28 mouse cellular contexts compared by ENCODE assay signal in genomic region chr1:156589811-156590305, GRCm38 (mm10). TPM values are rescaled to one million over a fixed set of nuclear protein-coding genes. Genes with fewer than 3 reads are reported as not detected.
A peak's percentile ranks its signal among the peaks of the same experiment; 100 is the strongest.
DNase-seq lines count a peak whose midpoint lies in the region; ATAC-seq and TF ChIP-seq lines count a peak whose summit lies in the region.
"Had no signal": no experiment of that assay in that cellular context is flagged by ENCODE, and none has a peak within 500 bp of the region (broad histone marks: within the 10 kb centered on the region; RNA-seq: fewer than 3 reads in every experiment).

No protein-coding gene starts in this region.

- H3K9ac ChIP-seq in heart, embryonic 11.5 days (ENCODE audit: low read depth, low read length), result no peak overlapping the region
- H3K9ac ChIP-seq in lung, embryonic 16.5 days (ENCODE audit: low read length), result no peak overlapping the region
- H3K9ac ChIP-seq: embryonic facial prominence, embryonic 13.5 days; forebrain, embryonic 13.5 days; hindbrain, embryonic 12.5 days; hindbrain, embryonic 15.5 days had no signal

- TF ChIP-seq CTCF in embryonic fibroblast, embryonic 13.5 days (IDR thresholded peaks at IDR 0.05; ENCODE audit: borderline replicate concordance, insufficient read depth, low read length), result no peak

- no peak overlapping the region for H3K27ac ChIP-seq in heart, embryonic 11.5 days (ENCODE audit: low read depth, low read length)
- no peak overlapping the region for H3K27ac ChIP-seq in lung, embryonic 16.5 days (ENCODE audit: low read length)
- 0 out of 2 replicates have a peak overlapping the region, but pooled peaks have one; percentile 20 for H3K27ac ChIP-seq in embryonic fibroblast, embryonic 13.5 days (ENCODE audit: insufficient read depth, low read length)
- H3K27ac ChIP-seq: embryonic facial prominence, embryonic 10.5 days; embryonic facial prominence, embryonic 13.5 days; forebrain, embryonic 10.5 days; forebrain, embryonic 13.5 days; hindbrain, embryonic 12.5 days; hindbrain, embryonic 15.5 days had no signal

- no peak overlapping the region for H3K4me2 ChIP-seq in heart, embryonic 11.5 days
- no peak overlapping the region for H3K4me2 ChIP-seq in lung, embryonic 16.5 days (ENCODE audit: low read depth, low read length)
- H3K4me2 ChIP-seq: embryonic facial prominence, embryonic 13.5 days; forebrain, embryonic 13.5 days; hindbrain, embryonic 12.5 days; hindbrain, embryonic 15.5 days had no signal

- WGBS in heart, embryonic 11.5 days (ENCODE audit: insufficient replicate concordance), result 84% methylated on average over 3 of the region's 3 CpGs
- WGBS in lung, embryonic 16.5 days, result 39% methylated on average over 3 of the region's 3 CpGs

- no peak for ATAC-seq in heart, embryonic 11.5 days (replicated peaks; ENCODE audit: insufficient number of reproducible peaks, low FRiP score, low TSS enrichment)
- ATAC-seq in lung, embryonic 16.5 days (ENCODE audit: low read depth), result 0 out of 2 replicates have a peak, but pooled peaks have one; percentile 59
- ATAC-seq: forebrain, embryonic 13.5 days; forebrain, embryonic 16.5 days; intestine, postnatal 0 days had no signal

- intact Hi-C loops in heart, postnatal 14 days (cut with DNase I), result no loop called here
- intact Hi-C loops in heart, postnatal 25 days (cut with DNase I), result no loop called here

- no peaks in the 10 kb centered on the region for H3K27me3 ChIP-seq in heart, embryonic 11.5 days (ENCODE audit: control insufficient read depth, insufficient read depth, low read length)
- H3K27me3 ChIP-seq in lung, embryonic 16.5 days (ENCODE audit: control insufficient read depth, insufficient read depth, low read depth, low read length), result no peaks in the 10 kb centered on the region
- H3K27me3 ChIP-seq: CH12.LX; embryonic facial prominence, embryonic 13.5 days; forebrain, embryonic 13.5 days; hindbrain, embryonic 12.5 days; hindbrain, embryonic 15.5 days had no signal

- TF ChIP-seq POLR2A in embryonic fibroblast, embryonic 13.5 days (IDR thresholded peaks at IDR 0.05; ENCODE audit: low read depth, low read length), result no peak

- peak; percentile 64 for DNase-seq in heart, adult 11 months
- peak; percentile 7 to 15 for DNase-seq in heart, postnatal 14 days
- DNase-seq in heart, postnatal 25 days (ENCODE audit: low spot score), result no peak
- no peak for DNase-seq in lung, postnatal 25 days (ENCODE audit: low spot score)
- no peak for DNase-seq in yolk sac, embryonic 10.5 days (ENCODE audit: low spot score)
- DNase-seq: adrenal gland, adult 2 months; adrenal gland, postnatal 14 days; B cell, adult 2 months; cerebellum, adult 11 months; cerebellum, adult 2 months; cerebellum, adult 9-11 months; cerebellum, postnatal 36 days; embryo, embryonic 11 days; gastrocnemius, postnatal 10 days; gastrocnemius, postnatal 36 days had no signal

- no peaks in the 10 kb centered on the region for H3K36me3 ChIP-seq in heart, embryonic 11.5 days (ENCODE audit: control insufficient read depth, insufficient read depth, low read length)
- H3K36me3 ChIP-seq in lung, embryonic 16.5 days (ENCODE audit: control insufficient read depth, insufficient read depth, low read length), result no peaks in the 10 kb centered on the region
- H3K36me3 ChIP-seq: embryonic facial prominence, embryonic 13.5 days; hindbrain, embryonic 12.5 days; hindbrain, embryonic 15.5 days had no signal

- no peaks in the 10 kb centered on the region for H3K9me3 ChIP-seq in heart, embryonic 11.5 days (replicated peaks; ENCODE audit: control insufficient read depth, low read length)
- H3K9me3 ChIP-seq in lung, embryonic 16.5 days (ENCODE audit: control insufficient read depth, low read length), result no peaks in the 10 kb centered on the region
- H3K9me3 ChIP-seq: embryonic facial prominence, embryonic 10.5 days; embryonic facial prominence, embryonic 13.5 days; forebrain, embryonic 13.5 days; G1E; hindbrain, embryonic 12.5 days; hindbrain, embryonic 15.5 days had no signal

- no peak overlapping the region for H3K4me3 ChIP-seq in heart, embryonic 11.5 days (ENCODE audit: low read depth, low read length)
- no peak overlapping the region for H3K4me3 ChIP-seq in lung, embryonic 16.5 days (ENCODE audit: low read length)
- no peak overlapping the region for H3K4me3 ChIP-seq in embryonic fibroblast, embryonic 13.5 days (ENCODE audit: insufficient read depth, low read length)
- H3K4me3 ChIP-seq: embryonic facial prominence, embryonic 10.5 days; embryonic facial prominence, embryonic 13.5 days; forebrain, embryonic 10.5 days; forebrain, embryonic 13.5 days; hindbrain, embryonic 12.5 days; hindbrain, embryonic 15.5 days had no signal

- 0 out of 2 replicates have a peak, but pooled peaks cover 2% of the 10 kb centered on the region for H3K4me1 ChIP-seq in heart, embryonic 11.5 days (ENCODE audit: control insufficient read depth, insufficient read depth, low read length)
- H3K4me1 ChIP-seq in lung, embryonic 16.5 days (replicated peaks; ENCODE audit: control insufficient read depth, insufficient read depth, low read length), result 0 out of 2 replicates have a peak, but pooled peaks cover 6% of the 10 kb centered on the region
- H3K4me1 ChIP-seq in embryonic fibroblast, embryonic 13.5 days (ENCODE audit: control insufficient read depth, insufficient read depth, low read length), result peaks cover 3% of the 10 kb centered on the region; the same call in 1 of the 2 replicates
- H3K4me1 ChIP-seq: forebrain, embryonic 10.5 days; forebrain, embryonic 13.5 days; hindbrain, embryonic 12.5 days; hindbrain, embryonic 15.5 days had no signal

RNA-seq across cellular contexts. Expression of gene Abl2, which starts 31.3 kb away (rescaled TPM):
- 3.5 and 5.2 TPM in 2 replicates for polyA plus RNA-seq in heart, embryonic 11.5 days (2014; fragmentation: Nextera tagmentation; extraction: Ambion mirVana)
- total RNA-seq in heart, postnatal 14 days (2021), result 10 to 100 TPM; 20.1 to 23.5 TPM
- 10 to 100 TPM; 19.7 to 23.5 TPM for total RNA-seq in heart, postnatal 25 days (2021)
- 3.5 and 4.2 TPM in 2 replicates for polyA plus RNA-seq in lung, embryonic 16.5 days (2015; fragmentation: Nextera tagmentation; extraction: Ambion mirVana)
- polyA plus RNA-seq in embryonic fibroblast, embryonic 13.5 days (2011; ENCODE audit: insufficient read length, low read depth, missing spikeins), result 22.4 and 28.6 TPM in 2 replicates

Comparison
In these comparisons a context has a peak if more than half of its experiments do, and no peak if none do; other contexts are left out.
1. DNase-seq: peak in heart, adult 11 months (single experiment) and heart, postnatal 14 days (2 of 2); none in heart, postnatal 25 days (single experiment), lung, postnatal 25 days (single experiment) and yolk sac, embryonic 10.5 days (single experiment).